Mouse (Mus musculus): Measurements from ENCODE around the gene Polk.

Gene Polk

DNA sequence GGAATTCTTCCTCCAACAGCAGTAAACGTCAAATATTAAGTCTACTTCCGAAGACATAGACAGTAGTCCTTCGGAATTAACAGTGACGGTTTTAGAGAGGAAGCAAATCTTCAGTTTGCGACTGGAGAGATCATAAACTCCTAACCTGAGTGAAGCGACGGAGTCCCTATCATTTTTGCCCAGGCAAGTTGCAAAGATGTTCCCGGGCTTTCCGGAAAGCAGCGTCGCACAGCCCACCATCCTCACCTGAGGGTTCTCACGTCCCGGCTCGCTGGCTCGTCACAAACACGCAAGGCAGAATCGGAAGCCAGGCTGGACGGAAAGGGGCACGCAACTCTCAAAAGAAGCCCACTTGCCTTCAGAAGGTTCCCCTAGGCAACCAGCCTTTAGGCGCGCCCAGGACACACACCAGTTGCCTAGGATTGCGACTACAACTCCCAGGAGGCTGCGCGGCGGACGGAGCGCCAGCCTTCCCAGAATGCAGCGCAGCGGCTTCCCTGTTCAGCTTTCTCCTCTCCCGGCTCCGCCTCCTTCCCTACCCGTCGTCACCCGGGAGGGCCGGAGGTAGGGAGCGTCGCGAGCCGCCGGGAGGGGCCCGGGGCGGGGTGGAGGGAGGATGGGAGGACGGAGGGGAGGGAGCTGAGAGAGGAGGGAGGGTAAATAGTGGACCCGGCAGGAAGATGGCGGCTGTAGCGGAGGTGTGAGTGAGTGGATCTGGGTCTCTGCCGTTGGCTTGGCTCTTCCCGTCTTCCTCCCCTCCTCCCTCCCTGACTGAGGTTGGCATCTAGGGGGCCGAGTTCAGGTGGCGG, at the start of gene Polk, which contains the start of gene Col4a3bp:
Polk (minus strand) TSS at position 499 of the 809 bp plus-strand sequence.
Col4a3bp (plus strand) TSS at position 538 of the 809 bp plus-strand sequence.
- peak; percentile 96 for DNase-seq (ENCODE audit: low spot score)

GRCm38 (mm10) chr13:96588642-96589041, 46.3 kb upstream of the Polk start:
- DNase-seq (ENCODE audit: low spot score) = no peak

DNA sequence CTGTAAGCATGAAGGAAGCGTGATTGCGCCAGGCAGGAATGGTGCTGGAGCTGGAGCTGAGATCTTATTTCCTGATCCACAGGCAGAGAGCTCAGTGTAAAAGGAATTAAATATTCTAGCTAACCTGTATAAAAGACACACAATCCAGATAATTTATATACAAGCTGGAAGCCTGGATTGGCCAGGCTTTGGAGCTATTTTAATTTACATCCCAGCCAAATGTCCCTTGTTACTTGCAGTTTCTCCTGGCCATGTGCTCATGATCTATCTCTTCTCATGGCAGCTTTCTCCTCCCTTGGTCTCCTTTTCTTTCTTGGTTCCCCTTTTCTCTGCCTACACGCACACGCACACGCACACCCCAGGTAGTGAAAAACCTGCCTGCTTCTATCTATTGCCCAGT, 44.2 kb upstream of the Polk start:
- no peak for DNase-seq (ENCODE audit: low spot score)

DNA sequence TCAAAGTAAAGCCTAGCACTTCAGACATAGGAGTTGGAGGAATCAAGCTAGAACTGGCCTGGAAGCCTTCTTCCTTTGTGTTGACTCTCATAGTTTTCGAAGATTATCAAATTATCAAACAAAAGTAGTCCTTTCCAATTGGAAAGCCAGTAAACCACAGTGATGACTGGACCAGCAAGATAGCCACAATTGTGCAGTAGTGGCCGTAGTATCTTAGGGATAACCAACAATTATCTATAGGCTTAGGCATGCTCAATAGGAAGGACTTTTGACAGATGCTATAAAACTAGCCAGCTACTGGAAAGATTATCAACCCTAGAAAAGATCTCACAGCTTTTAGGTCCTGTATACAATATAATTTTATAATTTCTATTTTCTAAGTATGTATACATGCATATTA, 41.8 kb upstream of the Polk start:
- DNase-seq (ENCODE audit: low spot score) = no peak

DNA sequence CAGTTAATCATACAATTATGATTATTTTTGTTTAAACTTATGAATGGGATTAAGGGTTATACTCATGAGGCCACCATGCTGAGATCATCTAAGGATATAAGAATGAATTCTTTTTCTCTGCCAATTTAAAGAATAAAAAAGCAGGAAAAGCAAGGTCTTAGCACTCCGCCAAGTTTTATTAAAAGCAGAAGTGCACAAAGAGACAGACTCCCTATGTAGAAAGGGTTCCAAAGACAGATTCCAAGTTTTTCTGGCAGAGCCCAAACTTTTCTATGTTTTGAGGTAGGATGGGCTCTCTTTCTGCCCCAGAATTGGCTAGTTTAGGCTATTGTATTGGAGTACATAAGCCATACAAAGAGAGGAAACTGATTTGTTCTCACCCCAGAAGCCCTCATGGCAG, 37.6 kb upstream of the Polk start:
- no peak for DNase-seq (ENCODE audit: low spot score)

- no peak for DNase-seq (ENCODE audit: low spot score)
Observed at GRCm38 (mm10) chr13:96579104-96579503, 36.7 kb upstream of the Polk start.

GRCm38 (mm10) chr13:96574170-96574569, 31.8 kb upstream of the Polk start:
- DNase-seq (ENCODE audit: low spot score) = no peak

GRCm38 (mm10) chr13:96571016-96571361, 28.6 kb upstream of the Polk start:
- no peak for DNase-seq (ENCODE audit: low spot score)

- DNase-seq (ENCODE audit: low spot score) = no peak
Observed at GRCm38 (mm10) chr13:96570313-96571015, 28.1 kb upstream of the Polk start.

GRCm38 (mm10) chr13:96567977-96568376, 25.6 kb upstream of the Polk start:
- no peak for DNase-seq (ENCODE audit: low spot score)

GRCm38 (mm10) chr13:96555099-96555498, 12.7 kb upstream of the Polk start:
- no peak for DNase-seq (ENCODE audit: low spot score)

GRCm38 (mm10) chr13:96547941-96548340, 5.6 kb upstream of the Polk start:
- DNase-seq (ENCODE audit: low spot score) = no peak

DNA sequence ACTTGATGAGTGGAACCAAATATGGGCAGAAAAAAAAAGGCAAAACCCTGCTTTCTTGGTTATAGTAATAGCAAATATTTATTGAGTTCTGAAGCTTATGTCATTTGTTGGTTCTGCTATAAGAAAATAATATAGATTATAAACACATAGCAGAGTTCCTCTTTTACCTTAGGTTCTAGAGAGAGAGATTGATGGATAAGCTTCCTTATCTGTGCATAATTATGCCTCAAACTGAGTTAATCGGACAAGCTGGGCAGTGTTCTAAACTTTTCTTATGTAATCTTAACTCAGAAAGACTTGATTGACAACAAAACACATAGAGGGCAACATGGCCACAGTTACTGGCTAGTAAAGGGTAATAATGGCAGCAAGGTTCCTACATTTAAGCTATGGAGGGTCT, 4.9 kb upstream of the Polk start:
- no peak for DNase-seq (ENCODE audit: low spot score)

DNA sequence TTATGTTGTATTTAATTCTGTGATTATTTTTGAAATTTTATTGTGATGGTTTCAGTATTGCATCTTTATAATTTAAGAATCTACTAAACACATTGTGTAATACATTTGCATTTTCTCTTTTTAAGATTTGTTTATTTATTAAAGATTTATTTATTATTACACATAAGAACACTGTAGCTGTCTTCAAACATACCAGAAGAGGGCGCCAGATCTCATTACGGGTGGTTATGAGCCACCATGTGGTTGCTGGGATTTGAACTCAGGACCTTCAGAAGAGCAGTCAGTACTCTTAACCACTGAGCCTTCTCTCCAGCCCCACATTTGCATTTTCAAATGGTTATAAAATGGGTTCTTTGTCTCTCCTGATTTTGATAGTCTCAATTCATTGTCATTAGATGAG, 2.1 kb upstream of the Polk start:
- DNase-seq (ENCODE audit: low spot score) = no peak

- peak; percentile 35 for DNase-seq (ENCODE audit: low spot score)
Observed at GRCm38 (mm10) chr13:96542901-96543891, 817 bp upstream of the Polk start.

DNA sequence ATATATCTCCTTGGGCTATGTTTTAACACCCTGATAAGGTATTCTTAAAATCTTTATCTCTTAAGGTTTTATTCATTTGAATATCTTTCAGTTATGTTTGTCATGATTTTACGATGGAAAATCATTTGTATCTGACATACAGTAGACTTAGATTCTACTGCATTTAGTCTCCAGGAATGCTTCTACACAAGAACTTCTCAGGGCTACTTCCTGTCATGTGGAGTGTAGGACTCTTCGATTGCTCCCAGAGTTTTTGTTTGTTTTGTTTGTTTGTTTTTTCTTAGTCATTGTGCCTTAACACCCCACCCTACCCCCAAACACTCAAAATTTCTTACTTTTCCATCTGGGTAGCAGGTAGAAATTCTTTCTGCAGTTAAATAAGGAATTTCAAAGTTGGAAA, 998 bp downstream of the Polk start:
- DNase-seq (ENCODE audit: low spot score) = no peak

- DNase-seq (ENCODE audit: low spot score) = no peak
Observed at GRCm38 (mm10) chr13:96538103-96538502, 4.3 kb downstream of the Polk start.

DNA sequence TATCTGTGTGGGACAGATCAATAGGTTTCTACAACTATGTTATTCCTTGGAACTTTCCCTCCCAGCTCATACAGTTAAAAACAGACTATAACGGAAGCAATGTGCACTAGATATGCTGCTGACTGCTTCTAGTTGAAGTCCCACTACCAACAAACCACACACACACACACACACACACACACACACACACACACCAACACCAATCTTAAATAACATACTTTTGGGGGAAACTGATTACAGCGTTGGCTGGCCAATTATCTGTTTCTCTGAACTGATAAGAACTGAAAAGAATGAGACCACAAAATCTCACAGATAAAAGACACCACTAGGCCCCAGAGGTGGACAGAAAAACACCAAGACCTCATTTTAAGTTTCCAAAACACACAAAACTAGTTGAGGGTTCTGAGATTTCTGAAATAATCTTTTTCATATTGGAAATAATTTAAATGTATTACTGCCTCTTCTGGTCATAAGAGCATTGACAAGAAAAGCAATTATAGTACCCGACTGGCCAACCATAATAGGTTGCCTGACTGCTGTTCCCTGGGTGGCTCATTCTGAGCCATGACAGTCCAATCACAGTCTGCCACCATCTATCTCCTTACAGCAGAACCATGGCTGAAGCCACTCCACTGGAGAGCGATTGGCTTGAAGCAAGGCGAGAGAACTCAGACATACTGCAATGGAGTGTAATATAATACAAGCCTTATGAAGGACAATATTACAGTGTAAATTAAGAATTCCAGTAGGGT, 5.4 kb downstream of the Polk start:
- no peak for DNase-seq (ENCODE audit: low spot score)

- DNase-seq (ENCODE audit: low spot score) = no peak
Observed at GRCm38 (mm10) chr13:96533742-96534141, 8.6 kb downstream of the Polk start.

DNA sequence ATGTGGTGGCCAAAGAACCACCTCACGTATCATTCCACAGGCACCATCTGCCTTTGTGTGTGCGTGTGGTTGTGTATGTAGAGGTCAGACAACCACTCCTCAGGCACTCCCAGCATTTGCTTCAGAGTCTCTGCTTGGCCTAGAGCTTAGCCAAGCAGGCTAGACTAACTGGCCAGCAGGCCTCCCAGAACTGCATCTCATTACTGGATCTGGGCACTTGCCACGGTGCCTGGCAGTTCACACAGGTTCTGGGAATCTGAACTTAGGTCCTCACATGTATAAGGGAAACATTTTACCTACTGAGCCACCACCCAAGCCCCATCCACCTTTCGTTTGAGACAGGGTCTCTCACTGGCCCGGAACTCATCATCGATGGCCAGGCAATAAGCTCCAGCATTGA, 10.2 kb downstream of the Polk start:
- DNase-seq (ENCODE audit: low spot score) = no peak

DNA sequence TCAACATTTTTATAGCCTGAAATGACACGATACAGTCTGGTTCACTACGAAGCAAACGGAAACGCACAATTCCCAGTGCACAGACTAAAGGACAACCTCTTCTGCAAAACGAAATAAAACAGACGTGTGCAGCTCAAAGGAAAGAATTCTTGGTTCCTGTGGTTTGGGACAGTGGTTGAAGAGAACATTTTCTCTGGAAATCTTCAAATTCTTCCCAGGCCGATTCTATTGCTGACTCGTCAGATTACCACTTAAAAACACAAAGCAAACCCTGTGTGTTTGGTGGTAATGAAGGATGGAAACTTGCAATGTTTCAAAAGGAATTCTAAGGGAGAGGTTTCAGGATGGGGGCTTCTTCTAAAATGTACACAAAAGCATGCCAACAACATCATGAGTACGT, 12.3 kb downstream of the Polk start:
- no peak for DNase-seq (ENCODE audit: low spot score)

GRCm38 (mm10) chr13:96529542-96529941, 12.8 kb downstream of the Polk start:
- no peak for DNase-seq (ENCODE audit: low spot score)
